Mouse (Mus musculus): Measurements from ENCODE around the gene Cab39l. TPM values are rescaled to one million over a fixed set of nuclear protein-coding genes. Genes with fewer than 3 reads are reported as not detected.

The Cab39l gene
- total RNA-seq, 1 experiment from 2014 or later: 42.0 TPM

GRCm38 (mm10) chr14:59630096-59630495, 189.3 kb downstream of the Cab39l start:
- DNase-seq: no peak

- no peak for DNase-seq
These were observed 191.3 kb downstream of the Cab39l start for GRCm38 (mm10) chr14:59632067-59632466.

GRCm38 (mm10) chr14:59633295-59633898, 192.6 kb downstream of the Cab39l start:
- DNase-seq: no peak

GRCm38 (mm10) chr14:59633988-59634387, 193.2 kb downstream of the Cab39l start:
- no peak for DNase-seq

Other genes with a start within 250 kb of the Cab39l start
- gene Rcbtb1, start 239.8 kb upstream of the Cab39l start, total RNA-seq (2021): 25.5 and 32.2 TPM in 2 replicates
- not detected in 2 replicates for gene Gm6904, start 180.8 kb upstream of the Cab39l start, total RNA-seq (2021)
- gene Phf11a, start 143.4 kb upstream of the Cab39l start, total RNA-seq (2021): 0.37 and 0.56 TPM in 2 replicates
- gene Phf11b, start 99.6 kb upstream of the Cab39l start, total RNA-seq (2021): 0.82 and 3.0 TPM in 2 replicates
- gene Phf11d, start 75.5 kb upstream of the Cab39l start, total RNA-seq (2021): 4.1 and 6.5 TPM in 2 replicates
- gene Phf11c, start 45.6 kb upstream of the Cab39l start, total RNA-seq (2021): 0.96 and 1.3 TPM in 2 replicates
- gene Setdb2, start 88 bp upstream of the Cab39l start, total RNA-seq (2021): 9.2 and 12.7 TPM in 2 replicates
- 56.4 and 70.4 TPM in 2 replicates for gene Cdadc1, start 157.0 kb downstream of the Cab39l start, total RNA-seq (2021)
- gene Shisa2, start 184.3 kb downstream of the Cab39l start, total RNA-seq (2021): 2.4 and 2.8 TPM in 2 replicates